Mouse (Mus musculus) lung, postnatal 0 days (tissue): ENCODE results near the gene Tdrd12. TPM values are rescaled to one million over a fixed set of nuclear protein-coding genes. Genes with fewer than 3 reads are reported as not detected.
"Not testable (repeated sequence)": the region's sequence is repeated elsewhere in the genome, so short reads cannot be mapped to it uniquely, and the experiment has no call there.

ENCODE experiments used
- ATAC-seq: fragments of 200-750 bp; cut with Nextera tagmentation; 2 replicates; pipeline ENCODE4 v1.8.0; 2017; ENCODE audit warnings: moderate library complexity
- DNase-seq: peaks from one replicate; pipeline ENCODE4 v3.0.0-alpha.2; 2016; ENCODE audit warnings: low spot score
- H3K27ac ChIP-seq: fragments of 300-500 bp; sonication (generic); 2 replicates; pipeline ENCODE4 v1.5.1; 2014; ENCODE audit warnings: antibody characterized with exemption, mild to moderate bottlenecking, low read length, mixed read lengths
- H3K27me3 ChIP-seq: fragments of 300-500 bp; sonication (generic); replicated peaks from 2 replicates; pipeline ENCODE4 v1.6.1; 2014; ENCODE audit warnings: low read length, mixed read lengths; ENCODE audit not compliant: insufficient read depth
- H3K36me3 ChIP-seq: fragments of 300-500 bp; sonication (generic); 2 replicates; pipeline ENCODE4 v1.6.1; 2014; ENCODE audit warnings: low read length, mixed read lengths; ENCODE audit not compliant: insufficient read depth
- H3K4me1 ChIP-seq: fragments of 300-500 bp; sonication (generic); 2 replicates; pipeline ENCODE4 v1.6.1; 2014; ENCODE audit warnings: antibody characterized with exemption, low read depth, low read length, mixed read lengths; ENCODE audit not compliant: insufficient read depth
- H3K4me2 ChIP-seq: fragments of 300-500 bp; sonication (generic); replicated peaks from 2 replicates; pipeline ENCODE4 v1.6.1; 2014; ENCODE audit warnings: low read depth, mild to moderate bottlenecking, low read length, moderate library complexity, mixed read lengths
- H3K4me3 ChIP-seq: fragments of 300-500 bp; sonication (generic); 2 replicates; pipeline ENCODE4 v1.5.1; 2014; ENCODE audit warnings: low read depth, low read length
- H3K9ac ChIP-seq: fragments of 300-500 bp; sonication (generic); replicated peaks from 2 replicates; pipeline ENCODE4 v1.6.1; 2014; ENCODE audit warnings: low read depth, mild to moderate bottlenecking
- H3K9me3 ChIP-seq: fragments of 300-500 bp; sonication (generic); 2 replicates; pipeline ENCODE4 v1.6.1; 2016; ENCODE audit warnings: low read length, mixed read lengths
- CTCF ChIP-seq: IDR thresholded peaks from 2 replicates; pipeline ENCODE4 v1.5.1; 2016; ENCODE audit warnings: antibody characterized with exemption, mild to moderate bottlenecking
- EP300 ChIP-seq: IDR thresholded peaks from 2 replicates; pipeline ENCODE4 v1.6.1; 2016; ENCODE audit warnings: antibody characterized with exemption, mild to moderate bottlenecking, control low read depth
- WGBS: fragments of 180-500 bp; shearing (Covaris S2); extraction: QIAGEN DNeasy Blood & Tissue Kit; methylation state at CpG from one replicate; pipeline ENCODE4 v1.1.7; 2014; 5-methylcytosine and 5-hydroxymethylcytosine counted together
- polyA plus RNA-seq: library from polyadenylated mRNA; unstranded; fragments of >200 nt; fragmentation: Nextera tagmentation; extraction: Ambion mirVana; gene quantifications from 2 replicates; pipeline ENCODE4 v1.2.1, GENCODE M21; 2015

Tdrd12 gene
- polyA plus RNA-seq, 1 experiment from 2014 or later, result not detected

- WGBS, result 7% methylated on average over 36 of the region's 36 CpGs
- ATAC-seq, result no peak
Measured at GRCm38 (mm10) chr7:35584068-35584785, 46.7 kb upstream of the Tdrd12 start.

GRCm38 (mm10) chr7:35583476-35584025 lies 46.0 kb upstream of the Tdrd12 start:
- DNase-seq, result no peak
- Histone ChIP-seq H3K9ac (no peak overlapping the region), H3K4me3 (no peak overlapping the region), H3K4me2 (no peak overlapping the region), H3K27ac (no peak overlapping the region), H3K27me3 (peaks cover 19% of the 10 kb centered on the region), H3K36me3 (no peaks in the 10 kb centered on the region), H3K4me1 (peaks cover 8% of the 10 kb centered on the region; the same call in 1 of the 2 replicates), H3K9me3 (no peaks in the 10 kb centered on the region)
- ATAC-seq, result no peak
- no peak for TF ChIP-seq EP300
- TF ChIP-seq CTCF, result no peak
- WGBS, result 15% methylated on average over 11 of the region's 11 CpGs

More at GRCm38 (mm10) chr7:35584068-35584785, 46.7 kb upstream of the Tdrd12 start:
- Histone ChIP-seq H3K27me3 (peaks cover 19% of the 10 kb centered on the region), H3K27ac (no peak overlapping the region), H3K4me1 (peaks cover 8% of the 10 kb centered on the region; the same call in 1 of the 2 replicates), H3K9me3 (no peaks in the 10 kb centered on the region), H3K4me3 (peak overlapping the region; percentile 91), H3K36me3 (no peaks in the 10 kb centered on the region), H3K4me2 (peak overlapping the region; percentile 95), H3K9ac (no peak overlapping the region)
- no peak for DNase-seq
- no peak for TF ChIP-seq CTCF
- TF ChIP-seq EP300, result no peak

GRCm38 (mm10) chr7:35582719-35583118 lies 45.2 kb upstream of the Tdrd12 start:
- DNase-seq (no peak), ATAC-seq (no peak)
- WGBS, result 68% methylated on average over 5 of the region's 5 CpGs
- Histone ChIP-seq H3K4me1 (peaks cover 8% of the 10 kb centered on the region; the same call in 1 of the 2 replicates), H3K36me3 (no peaks in the 10 kb centered on the region), H3K9me3 (no peaks in the 10 kb centered on the region), H3K9ac (no peak overlapping the region), H3K27me3 (peaks cover 19% of the 10 kb centered on the region), H3K4me2 (no peak overlapping the region), H3K4me3 (no peak overlapping the region), H3K27ac (no peak overlapping the region)
- TF ChIP-seq EP300 (no peak), CTCF (peak; percentile 34)

- Histone ChIP-seq H3K4me1 (no peaks in the 10 kb centered on the region; the same call in 1 of the 2 replicates), H3K4me2 (no peak overlapping the region), H3K27ac (no peak overlapping the region), H3K9ac (no peak overlapping the region), H3K27me3 (peaks cover 19% of the 10 kb centered on the region), H3K36me3 (no peaks in the 10 kb centered on the region), H3K9me3 (no peaks in the 10 kb centered on the region), H3K4me3 (no peak overlapping the region)
- WGBS, result 40% methylated on average over 4 of the region's 4 CpGs
- TF ChIP-seq CTCF, result peak; percentile 83
- no peak for TF ChIP-seq EP300
- peak; percentile 53 for DNase-seq
- no peak for ATAC-seq
Measured at GRCm38 (mm10) chr7:35579849-35580248, 42.3 kb upstream of the Tdrd12 start.

- TF ChIP-seq CTCF, result peak; percentile 57
- not testable (repeated sequence) for H3K4me2 ChIP-seq, H3K36me3 ChIP-seq, H3K4me1 ChIP-seq, H3K27ac ChIP-seq, ATAC-seq, DNase-seq, H3K9me3 ChIP-seq, H3K27me3 ChIP-seq, H3K9ac ChIP-seq, H3K4me3 ChIP-seq
- WGBS, result 21% methylated on average over 6 of the region's 6 CpGs
Measured at GRCm38 (mm10) chr7:35570883-35571282, 33.3 kb upstream of the Tdrd12 start.

GRCm38 (mm10) chr7:35569724-35570123 lies 32.2 kb upstream of the Tdrd12 start:
- H3K9me3 ChIP-seq, H3K27ac ChIP-seq, ATAC-seq, H3K4me1 ChIP-seq, DNase-seq, H3K27me3 ChIP-seq, H3K4me2 ChIP-seq, H3K9ac ChIP-seq, H3K4me3 ChIP-seq, H3K36me3 ChIP-seq: not testable (repeated sequence)
- 85% methylated on average over 4 of the region's 4 CpGs for WGBS

GRCm38 (mm10) chr7:35565965-35566364 lies 28.4 kb upstream of the Tdrd12 start:
- DNase-seq, H3K4me2 ChIP-seq, H3K27ac ChIP-seq, H3K9ac ChIP-seq, H3K36me3 ChIP-seq, H3K9me3 ChIP-seq, ATAC-seq, H3K4me1 ChIP-seq, H3K27me3 ChIP-seq, H3K4me3 ChIP-seq: not testable (repeated sequence)
- WGBS, result 77% methylated on average over 13 of the region's 13 CpGs

- not testable (repeated sequence) for H3K9me3 ChIP-seq, H3K4me3 ChIP-seq, H3K27ac ChIP-seq, H3K4me1 ChIP-seq, H3K36me3 ChIP-seq, H3K9ac ChIP-seq, H3K27me3 ChIP-seq, ATAC-seq, H3K4me2 ChIP-seq, DNase-seq
- WGBS, result 71% methylated on average over 10 of the region's 10 CpGs
Measured at GRCm38 (mm10) chr7:35564872-35565271, 27.3 kb upstream of the Tdrd12 start.
